ENCODE assay signal across 17 mouse cellular contexts in the genomic region with DNA sequence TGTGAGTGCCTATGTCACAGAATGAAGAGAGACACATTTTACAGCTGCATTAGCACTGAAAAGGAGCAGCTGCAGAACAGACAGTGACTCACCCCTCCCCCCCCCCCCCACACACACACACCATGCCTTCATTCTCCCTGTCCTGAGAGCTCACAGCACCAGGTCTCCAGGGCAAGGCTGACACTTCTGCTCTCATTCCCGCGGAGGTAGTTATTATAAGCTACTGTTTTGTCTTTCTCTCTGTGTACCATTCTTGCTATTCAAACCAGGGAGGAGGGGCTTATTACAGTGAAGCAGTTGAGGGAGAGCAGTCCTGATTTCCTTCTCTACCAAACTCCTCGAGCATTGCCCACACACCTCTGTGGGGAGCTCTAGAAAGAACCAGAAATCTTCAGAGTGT. TPM values are rescaled to one million over a fixed set of nuclear protein-coding genes. Genes with fewer than 3 reads are reported as not detected.
DNase-seq lines count a peak whose midpoint lies in the region; ATAC-seq lines count a peak whose summit lies in the region.
"Had no signal": no experiment of that assay in that cellular context is flagged by ENCODE, and none has a peak within 500 bp of the region (broad histone marks: within the 10 kb centered on the region; RNA-seq: fewer than 3 reads in every experiment).

No protein-coding gene starts in this region.

- H3K9ac ChIP-seq in neural tube, embryonic 12.5 days, result no peak overlapping the region
- H3K9ac ChIP-seq in neural tube, embryonic 15.5 days (replicated peaks), result no peak overlapping the region
- no peak overlapping the region for H3K9ac ChIP-seq in hindbrain, embryonic 12.5 days
- H3K9ac ChIP-seq in intestine, embryonic 15.5 days, result no peak overlapping the region
- H3K9ac ChIP-seq: lung, embryonic 14.5 days had no signal

- no peaks in the 10 kb centered on the region for H3K36me3 ChIP-seq in neural tube, embryonic 12.5 days
- H3K36me3 ChIP-seq in neural tube, embryonic 15.5 days, result no peaks in the 10 kb centered on the region
- no peaks in the 10 kb centered on the region for H3K36me3 ChIP-seq in hindbrain, embryonic 12.5 days
- no peaks in the 10 kb centered on the region for H3K36me3 ChIP-seq in intestine, embryonic 15.5 days

- 16% methylated on average over 3 of the region's 3 CpGs for WGBS in neural tube, embryonic 12.5 days
- WGBS in neural tube, embryonic 15.5 days, result 15% methylated on average over 3 of the region's 3 CpGs
- 26% methylated on average over 3 of the region's 3 CpGs for WGBS in hindbrain, embryonic 12.5 days
- WGBS in intestine, embryonic 15.5 days, result 29% methylated on average over 3 of the region's 3 CpGs

- no peak overlapping the region for H3K27ac ChIP-seq in neural tube, embryonic 12.5 days
- no peak overlapping the region for H3K27ac ChIP-seq in neural tube, embryonic 15.5 days (replicated peaks)
- no peak overlapping the region for H3K27ac ChIP-seq in hindbrain, embryonic 12.5 days
- no peak overlapping the region for H3K27ac ChIP-seq in intestine, embryonic 15.5 days
- H3K27ac ChIP-seq: layer of hippocampus, adult 2 months; macrophage had no signal

- H3K9me3 ChIP-seq in neural tube, embryonic 12.5 days, result no peaks in the 10 kb centered on the region
- no peaks in the 10 kb centered on the region for H3K9me3 ChIP-seq in neural tube, embryonic 15.5 days (replicated peaks)
- H3K9me3 ChIP-seq in hindbrain, embryonic 12.5 days (replicated peaks), result no peaks in the 10 kb centered on the region
- H3K9me3 ChIP-seq in intestine, embryonic 15.5 days, result no peaks in the 10 kb centered on the region

- 0 out of 2 replicates have a peak overlapping the region, but pooled peaks have one; percentile 24 for H3K4me2 ChIP-seq in neural tube, embryonic 12.5 days (replicated peaks)
- no peak overlapping the region for H3K4me2 ChIP-seq in neural tube, embryonic 15.5 days
- H3K4me2 ChIP-seq in hindbrain, embryonic 12.5 days (replicated peaks), result no peak overlapping the region
- H3K4me2 ChIP-seq in intestine, embryonic 15.5 days (replicated peaks), result no peak overlapping the region
- H3K4me2 ChIP-seq: liver, embryonic 11.5 days; lung, embryonic 14.5 days had no signal

- DNase-seq in frontal cortex, postnatal 25 days (ENCODE audit: low spot score in 2 of 2), result no peak
- DNase-seq in left cerebral cortex, adult 8-10 months (ENCODE audit: low spot score in 2 of 2), result no peak
- DNase-seq in gastrocnemius, postnatal 4 days (ENCODE audit: low spot score in 2 of 2), result no peak
- DNase-seq: cerebellum, adult 18-20 months; heart, adult 11 months; lung, embryonic 14.5 days; thymus, adult 18-20 months had no signal

- H3K4me1 ChIP-seq in neural tube, embryonic 12.5 days, result 0 out of 2 replicates have a peak, but pooled peaks cover 4% of the 10 kb centered on the region
- H3K4me1 ChIP-seq in neural tube, embryonic 15.5 days, result peaks cover 3% of the 10 kb centered on the region; the same call in 1 of the 2 replicates
- H3K4me1 ChIP-seq in hindbrain, embryonic 12.5 days, result peaks cover 10% of the 10 kb centered on the region; the same call in 1 of the 2 replicates
- H3K4me1 ChIP-seq in intestine, embryonic 15.5 days (replicated peaks), result no peaks in the 10 kb centered on the region

- no peak overlapping the region for H3K4me3 ChIP-seq in neural tube, embryonic 12.5 days
- H3K4me3 ChIP-seq in neural tube, embryonic 15.5 days (replicated peaks), result no peak overlapping the region
- H3K4me3 ChIP-seq in hindbrain, embryonic 12.5 days, result no peak overlapping the region
- H3K4me3 ChIP-seq in intestine, embryonic 15.5 days (replicated peaks), result no peak overlapping the region
- H3K4me3 ChIP-seq: layer of hippocampus, adult 2 months had no signal

- 0 out of 2 replicates have a peak, but pooled peaks have one; percentile 16 for ATAC-seq in frontal cortex, adult (ENCODE audit: low TSS enrichment)
- peak; percentile 84 for ATAC-seq in neural tube, embryonic 12.5 days (ENCODE audit: low FRiP score, low read depth)
- ATAC-seq in neural tube, embryonic 15.5 days (ENCODE audit: low FRiP score), result no peak
- ATAC-seq in hindbrain, embryonic 12.5 days (ENCODE audit: low FRiP score), result peak; percentile 83
- ATAC-seq in intestine, embryonic 15.5 days, result no peak

- no peaks in the 10 kb centered on the region for H3K27me3 ChIP-seq in neural tube, embryonic 12.5 days (replicated peaks)
- no peaks in the 10 kb centered on the region for H3K27me3 ChIP-seq in neural tube, embryonic 15.5 days (replicated peaks)
- no peaks in the 10 kb centered on the region; the same call in 1 of the 2 replicates for H3K27me3 ChIP-seq in hindbrain, embryonic 12.5 days
- no peaks in the 10 kb centered on the region for H3K27me3 ChIP-seq in intestine, embryonic 15.5 days (replicated peaks)

RNA-seq across cellular contexts. Expression of a gene that starts 25.9 kb away (rescaled TPM):
- 0.05 TPM in 1 of 2 replicates, not detected in the other for polyA plus RNA-seq in neural tube, embryonic 12.5 days (2016; fragmentation: Nextera tagmentation; extraction: Ambion mirVana)
- polyA plus RNA-seq in neural tube, embryonic 15.5 days (2015; fragmentation: Nextera tagmentation; extraction: Ambion mirVana), result 0.23 TPM in 1 of 2 replicates, not detected in the other
- 0.10 and 0.26 TPM in 2 replicates for polyA plus RNA-seq in hindbrain, embryonic 12.5 days (2016; fragmentation: Nextera tagmentation; extraction: Ambion mirVana)
- polyA plus RNA-seq in intestine, embryonic 15.5 days (2015; fragmentation: Nextera tagmentation; extraction: Ambion mirVana), result not detected in 2 replicates
- total RNA-seq in left cerebral cortex, adult 8-10 months (2022), result under 1 TPM; 0.33 to 0.85 (median 0.51) TPM
- not detected for total RNA-seq in gastrocnemius, postnatal 4 days (2021)
- polyA plus RNA-seq: heart, postnatal 0 days; kidney, embryonic 16.5 days; liver, embryonic 11.5 days; lung, embryonic 14.5 days; macrophage had no signal

RNA-seq across cellular contexts. Expression of a gene that starts 33.0 kb away (rescaled TPM):
- polyA plus RNA-seq in neural tube, embryonic 12.5 days (2016; fragmentation: Nextera tagmentation; extraction: Ambion mirVana), result 19.1 and 20.3 TPM in 2 replicates
- 15.2 and 18.3 TPM in 2 replicates for polyA plus RNA-seq in neural tube, embryonic 15.5 days (2015; fragmentation: Nextera tagmentation; extraction: Ambion mirVana)
- polyA plus RNA-seq in hindbrain, embryonic 12.5 days (2016; fragmentation: Nextera tagmentation; extraction: Ambion mirVana), result 18.7 and 20.7 TPM in 2 replicates
- polyA plus RNA-seq in intestine, embryonic 15.5 days (2015; fragmentation: Nextera tagmentation; extraction: Ambion mirVana), result 27.7 and 28.5 TPM in 2 replicates
- total RNA-seq in left cerebral cortex, adult 8-10 months (2022), result 10 to 100 TPM; 13.6 to 15.5 (median 15.2) TPM
- total RNA-seq in gastrocnemius, postnatal 4 days (2021), result 10 to 100 TPM; 11.2 to 11.4 TPM

Comparison
In these comparisons a context has a peak if more than half of its experiments do, and no peak if none do; other contexts are left out.
1. ATAC-seq: peak in frontal cortex, adult (single experiment), neural tube, embryonic 12.5 days (single experiment) and hindbrain, embryonic 12.5 days (single experiment); none in neural tube, embryonic 15.5 days (single experiment) and intestine, embryonic 15.5 days (single experiment).